In the genomic region with DNA sequence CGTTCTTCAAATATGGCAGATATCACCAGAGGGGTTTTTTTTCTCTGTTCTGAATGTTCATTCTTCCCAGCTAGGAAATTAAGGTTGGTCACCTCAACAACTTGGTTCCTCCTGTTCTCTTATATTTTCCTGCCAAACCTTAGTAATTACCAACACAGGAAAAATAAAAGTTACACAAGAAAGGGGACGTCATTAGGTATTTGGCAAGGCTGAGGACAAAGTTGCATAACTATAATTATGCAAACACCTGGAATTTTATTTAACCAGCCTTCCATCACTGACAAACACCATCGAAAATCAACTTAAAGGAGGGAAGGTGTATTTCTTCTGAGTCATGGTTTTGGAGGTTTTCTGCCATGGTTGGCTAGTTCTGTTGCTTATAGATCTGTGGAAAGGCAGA, we compare ENCODE assay signal across 26 mouse cellular contexts. TPM values are rescaled to one million over a fixed set of nuclear protein-coding genes. Genes with fewer than 3 reads are reported as not detected.
A peak's percentile ranks its signal among the peaks of the same experiment; 100 is the strongest.
DNase-seq lines count a peak whose midpoint lies in the region; ATAC-seq and TF ChIP-seq lines count a peak whose summit lies in the region.
"Had no signal": no experiment of that assay in that cellular context is flagged by ENCODE, and none has a peak within 500 bp of the region (broad histone marks: within the 10 kb centered on the region; RNA-seq: fewer than 3 reads in every experiment).

No protein-coding gene starts in this region.

- TF ChIP-seq POLR2A in liver, adult 2 months (IDR thresholded peaks at IDR 0.05; ENCODE audit: extremely low read depth, insufficient read depth, low read length): no peak
- TF ChIP-seq POLR2A in lung, adult 2 months (IDR thresholded peaks at IDR 0.05; ENCODE audit: borderline replicate concordance, extremely low read depth, low read depth, low read length): no peak

- WGBS in liver, adult 2 months: 35% methylated on average over 3 of the region's 3 CpGs
- 67% methylated on average over 3 of the region's 3 CpGs for WGBS in liver, embryonic 11.5 days
- 68% methylated on average over 3 of the region's 3 CpGs for WGBS in lung, postnatal 0 days
- 56% methylated on average over 3 of the region's 3 CpGs for WGBS in lung, adult 2 months

- ATAC-seq in liver, embryonic 11.5 days (replicated peaks; ENCODE audit: low FRiP score): no peak
- peak; percentile 40 for ATAC-seq in lung, postnatal 0 days
- ATAC-seq: activated CD4-positive, CD25-positive, alpha-beta regulatory T cell, adult 4 months; CD4-positive, CD25-positive, alpha-beta regulatory T cell, adult 4 months; forebrain, embryonic 13.5 days; forebrain, embryonic 15.5 days; Patski had no signal

- peak; percentile 56 for TF ChIP-seq EP300 in lung, postnatal 0 days (IDR thresholded peaks at IDR 0.05)

- H3K4me3 ChIP-seq in liver, adult 2 months (ENCODE audit: insufficient read depth, low read depth, low read length): no peak overlapping the region
- H3K4me3 ChIP-seq in liver, embryonic 11.5 days (ENCODE audit: low read depth, low read length): no peak overlapping the region
- H3K4me3 ChIP-seq in lung, postnatal 0 days (ENCODE audit: low read depth, low read length): no peak overlapping the region
- no peak overlapping the region for H3K4me3 ChIP-seq in lung, adult 2 months (replicated peaks; ENCODE audit: extremely low read depth, low read depth, low read length)
- H3K4me3 ChIP-seq: embryonic facial prominence, embryonic 10.5 days; embryonic facial prominence, embryonic 12.5 days; forebrain, embryonic 13.5 days; forebrain, embryonic 15.5 days had no signal

- peak; percentile 92 for DNase-seq in liver, adult 2 months (ENCODE audit: extremely low read depth, low read depth, low spot score)
- DNase-seq in liver, embryonic 11.5 days (ENCODE audit: low spot score): no peak
- peak; percentile 54 for DNase-seq in lung, postnatal 0 days (ENCODE audit: low spot score)
- DNase-seq in lung, postnatal 4 days: no peak
- peak; percentile 32 for DNase-seq in lung, postnatal 36 days
- DNase-seq in lung, adult 2 months: no peak
- DNase-seq: adrenal gland, adult 8-10 months; adrenal gland, postnatal 14 days; adrenal gland, postnatal 36 days; B cell, adult 2 months; cerebellum, adult 11-12 months; cerebellum, adult 2 months; cerebellum, adult 9-10 months; cerebellum, postnatal 10 days; cerebellum, postnatal 25 days had no signal

- no peaks in the 10 kb centered on the region for H3K79me2 ChIP-seq in liver, adult 2 months (ENCODE audit: control insufficient read depth, insufficient read depth, low read length)

- H3K27me3 ChIP-seq in liver, adult 2 months (ENCODE audit: control insufficient read depth, insufficient read depth, low read length): no peaks in the 10 kb centered on the region
- no peaks in the 10 kb centered on the region for H3K27me3 ChIP-seq in liver, embryonic 11.5 days (replicated peaks; ENCODE audit: control insufficient read depth, insufficient read depth, low read length)
- H3K27me3 ChIP-seq in lung, postnatal 0 days (replicated peaks; ENCODE audit: insufficient read depth, low read length): no peaks in the 10 kb centered on the region
- H3K27me3 ChIP-seq: embryonic facial prominence, embryonic 12.5 days; forebrain, embryonic 13.5 days; forebrain, embryonic 15.5 days had no signal

- TF ChIP-seq CTCF in liver, adult 2 months (IDR thresholded peaks at IDR 0.05; ENCODE audit: low read depth, low read length): no peak
- TF ChIP-seq CTCF in lung, postnatal 0 days (IDR thresholded peaks at IDR 0.05): no peak
- no peak for TF ChIP-seq CTCF in lung, adult 2 months (IDR thresholded peaks at IDR 0.05; ENCODE audit: insufficient read depth, low read length)

- peak overlapping the region; percentile 77 for H3K27ac ChIP-seq in liver, adult 2 months (replicated peaks; ENCODE audit: insufficient read depth, low read depth, low read length)
- no peak overlapping the region for H3K27ac ChIP-seq in liver, embryonic 11.5 days (ENCODE audit: low read depth, low read length)
- H3K27ac ChIP-seq in lung, postnatal 0 days (ENCODE audit: low read length): no peak overlapping the region
- H3K27ac ChIP-seq: embryonic facial prominence, embryonic 10.5 days; embryonic facial prominence, embryonic 12.5 days; forebrain, embryonic 13.5 days; forebrain, embryonic 15.5 days had no signal

- no peak overlapping the region for H3K4me2 ChIP-seq in liver, embryonic 11.5 days
- no peak overlapping the region for H3K4me2 ChIP-seq in lung, postnatal 0 days (replicated peaks; ENCODE audit: low read depth, low read length)
- H3K4me2 ChIP-seq: embryonic facial prominence, embryonic 12.5 days; forebrain, embryonic 13.5 days; forebrain, embryonic 15.5 days had no signal

- H3K9ac ChIP-seq in liver, adult 2 months (ENCODE audit: low read depth, low read length): no peak overlapping the region
- no peak overlapping the region for H3K9ac ChIP-seq in liver, embryonic 11.5 days (ENCODE audit: low read depth, low read length)
- H3K9ac ChIP-seq in lung, postnatal 0 days (replicated peaks; ENCODE audit: low read depth): no peak overlapping the region
- H3K9ac ChIP-seq: embryonic facial prominence, embryonic 12.5 days; forebrain, embryonic 13.5 days; forebrain, embryonic 15.5 days had no signal

- no peaks in the 10 kb centered on the region; the same call in 1 of the 2 replicates for H3K36me3 ChIP-seq in liver, adult 2 months (ENCODE audit: control insufficient read depth, insufficient read depth, low read length)
- no peaks in the 10 kb centered on the region for H3K36me3 ChIP-seq in liver, embryonic 11.5 days (ENCODE audit: control insufficient read depth, insufficient read depth, low read length)
- no peaks in the 10 kb centered on the region for H3K36me3 ChIP-seq in lung, postnatal 0 days (ENCODE audit: insufficient read depth, low read length)
- H3K36me3 ChIP-seq: embryonic facial prominence, embryonic 10.5 days; embryonic facial prominence, embryonic 12.5 days; forebrain, embryonic 15.5 days; G1E had no signal

- H3K9me3 ChIP-seq in liver, embryonic 11.5 days (ENCODE audit: control insufficient read depth, low read length): no peaks in the 10 kb centered on the region
- H3K9me3 ChIP-seq in lung, postnatal 0 days (ENCODE audit: low read length): no peaks in the 10 kb centered on the region
- H3K9me3 ChIP-seq: embryonic facial prominence, embryonic 10.5 days; embryonic facial prominence, embryonic 12.5 days; forebrain, embryonic 13.5 days; forebrain, embryonic 15.5 days; G1E had no signal

- peaks cover 12% of the 10 kb centered on the region for H3K4me1 ChIP-seq in liver, adult 2 months (ENCODE audit: control insufficient read depth, insufficient read depth, low read length)
- no peaks in the 10 kb centered on the region for H3K4me1 ChIP-seq in liver, embryonic 11.5 days (replicated peaks; ENCODE audit: control insufficient read depth, insufficient read depth, low read length)
- H3K4me1 ChIP-seq in lung, postnatal 0 days (ENCODE audit: insufficient read depth, low read depth, low read length): no peaks in the 10 kb centered on the region
- no peaks in the 10 kb centered on the region for H3K4me1 ChIP-seq in lung, adult 2 months (ENCODE audit: control insufficient read depth, insufficient read depth, low read length)
- H3K4me1 ChIP-seq: embryonic facial prominence, embryonic 10.5 days; embryonic facial prominence, embryonic 12.5 days had no signal

RNA-seq across cellular contexts. Expression of a gene that starts 3.4 kb away (rescaled TPM):
- 0.09 and 0.20 TPM in 2 replicates for total RNA-seq in liver, adult 2 months (2014; rRNA removed)
- not detected in 2 replicates for polyA plus RNA-seq in liver, adult 2 months (2012; rRNA removed)
- polyA plus RNA-seq in liver, embryonic 11.5 days (2014; fragmentation: Nextera tagmentation; extraction: Ambion mirVana): not detected in 2 replicates
- polyA plus RNA-seq in lung, postnatal 0 days (2015; fragmentation: Nextera tagmentation; extraction: Ambion mirVana): 2.9 and 3.2 TPM in 2 replicates
- 0.26 and 24.4 TPM in 2 replicates for polyA plus RNA-seq in lung, adult 2 months (2012; rRNA removed)
- total RNA-seq: adrenal gland, adult 18-20 months; adrenal gland, adult 8-10 months; adrenal gland, postnatal 14 days; adrenal gland, postnatal 36 days; CH12.LX had no signal
- polyA plus RNA-seq: activated CD4-positive, CD25-positive, alpha-beta regulatory T cell, adult 4 months; CD4-positive, CD25-positive, alpha-beta regulatory T cell, adult 4 months; cerebellum, adult 2 months; cortical plate, adult 2 months; embryonic facial prominence, embryonic 12.5 days; G1E had no signal

RNA-seq across cellular contexts. Expression of a gene that starts 23.7 kb away (rescaled TPM):
- 0.18 and 0.40 TPM in 2 replicates for total RNA-seq in liver, adult 2 months (2014; rRNA removed)
- 2.1 and 2.5 TPM in 2 replicates for polyA plus RNA-seq in liver, adult 2 months (2012; rRNA removed)
- 0.25 TPM in 1 of 2 replicates, not detected in the other for polyA plus RNA-seq in liver, embryonic 11.5 days (2014; fragmentation: Nextera tagmentation; extraction: Ambion mirVana)
- polyA plus RNA-seq in lung, postnatal 0 days (2015; fragmentation: Nextera tagmentation; extraction: Ambion mirVana): 0.29 and 0.76 TPM in 2 replicates
- 0.37 and 0.83 TPM in 2 replicates for polyA plus RNA-seq in lung, adult 2 months (2012; rRNA removed)
- total RNA-seq: CH12.LX had no signal
- polyA plus RNA-seq: activated CD4-positive, CD25-positive, alpha-beta regulatory T cell, adult 4 months; CD4-positive, CD25-positive, alpha-beta regulatory T cell, adult 4 months; G1E; Patski had no signal

RNA-seq across cellular contexts. Expression of a gene that starts 28.6 kb away (rescaled TPM):
- total RNA-seq in liver, adult 2 months (2014; rRNA removed): 14.2 and 15.6 TPM in 2 replicates
- 3.9 and 4.6 TPM in 2 replicates for polyA plus RNA-seq in liver, adult 2 months (2012; rRNA removed)
- 4.7 and 6.2 TPM in 2 replicates for polyA plus RNA-seq in liver, embryonic 11.5 days (2014; fragmentation: Nextera tagmentation; extraction: Ambion mirVana)
- polyA plus RNA-seq in lung, postnatal 0 days (2015; fragmentation: Nextera tagmentation; extraction: Ambion mirVana): 7.6 and 7.7 TPM in 2 replicates
- 1.2 and 2.1 TPM in 2 replicates for polyA plus RNA-seq in lung, adult 2 months (2012; rRNA removed)

RNA-seq across cellular contexts. Expression of a gene that starts 34.1 kb away (rescaled TPM):
- total RNA-seq in liver, adult 2 months (2014; rRNA removed): 36.3 and 50.3 TPM in 2 replicates
- polyA plus RNA-seq in liver, adult 2 months (2012; rRNA removed): 31.6 and 34.4 TPM in 2 replicates
- polyA plus RNA-seq in liver, embryonic 11.5 days (2014; fragmentation: Nextera tagmentation; extraction: Ambion mirVana): 0.43 and 1.0 TPM in 2 replicates
- polyA plus RNA-seq in lung, postnatal 0 days (2015; fragmentation: Nextera tagmentation; extraction: Ambion mirVana): 5.6 and 7.4 TPM in 2 replicates
- polyA plus RNA-seq in lung, adult 2 months (2012; rRNA removed): 6.3 and 7.9 TPM in 2 replicates
- total RNA-seq: G1E had no signal
- polyA plus RNA-seq: G1E had no signal

RNA-seq across cellular contexts. Expression of a gene that starts 59.8 kb away (rescaled TPM):
- total RNA-seq in liver, adult 2 months (2014; rRNA removed): 0.20 and 0.37 TPM in 2 replicates
- polyA plus RNA-seq in liver, adult 2 months (2012; rRNA removed): 0.12 and 0.16 TPM in 2 replicates
- polyA plus RNA-seq in liver, embryonic 11.5 days (2014; fragmentation: Nextera tagmentation; extraction: Ambion mirVana): 0.05 TPM in 1 of 2 replicates, not detected in the other
- polyA plus RNA-seq in lung, postnatal 0 days (2015; fragmentation: Nextera tagmentation; extraction: Ambion mirVana): 0.26 and 0.42 TPM in 2 replicates
- polyA plus RNA-seq in lung, adult 2 months (2012; rRNA removed): 0.12 and 0.17 TPM in 2 replicates
- total RNA-seq: CH12.LX had no signal
- polyA plus RNA-seq: G1E had no signal

Comparison
In these comparisons a context has a peak if more than half of its experiments do, and no peak if none do; other contexts are left out.
1. DNase-seq: peak in liver, adult 2 months (single experiment), lung, postnatal 0 days (single experiment) and lung, postnatal 36 days (single experiment); none in liver, embryonic 11.5 days (single experiment), lung, postnatal 4 days (0 of 2) and lung, adult 2 months (single experiment).